Mouse (Mus musculus) adrenal gland, postnatal 10 days (tissue): ENCODE data around the gene Pglyrp1. TPM values are rescaled to one million over a fixed set of nuclear protein-coding genes. Genes with fewer than 3 reads are reported as not detected.
A peak's percentile ranks its signal among the peaks of the same experiment; 100 is the strongest.
"Not testable (repeated sequence)": the region's sequence is repeated elsewhere in the genome, so short reads cannot be mapped to it uniquely, and the experiment has no call there.

Source experiments
- DNase-seq: peaks from one replicate; pipeline ENCODE4 v3.0.0; 2021; ENCODE audit warnings: mixed read lengths
- long read RNA-seq, 2 experiments: library from polyadenylated mRNA; stranded (forward); transcript quantifications; one replicate each; pipeline ENCODE4 v2.0.0; 2021
- total RNA-seq, 2 experiments: library from RNA; stranded (reverse); gene quantifications; 2 replicates each; pipeline ENCODE4 v1.2.3; 2021

Pglyrp1 gene
- 1 to 10 TPM; 5.0 to 7.9 TPM for total RNA-seq
- long read RNA-seq, experiment 1, partial matches to known transcripts: 0 of 3 reads
- long read RNA-seq, experiment 1, other reads (novel, unspliced or antisense): 0 of 3 reads
- long read RNA-seq, experiment 2: 0 reads

- DNase-seq: not testable (repeated sequence)
Observed at GRCm38 (mm10) chr7:18871031-18871430, at the start of gene Pglyrp1. TSS of gene Pglyrp1 (plus strand) at chr7:18871331.

- DNase-seq: no peak
Observed at GRCm38 (mm10) chr7:18821507-18821906, 49.6 kb upstream of the Pglyrp1 start, which contains the start of gene Psg17. TSS of gene Psg17 (minus strand) at chr7:18821607.

GRCm38 (mm10) chr7:18827792-18828546, 43.2 kb upstream of the Pglyrp1 start:
- no peak for DNase-seq

GRCm38 (mm10) chr7:18828592-18828991, 42.5 kb upstream of the Pglyrp1 start:
- peak; percentile 9 for DNase-seq

GRCm38 (mm10) chr7:18829545-18829944, 41.6 kb upstream of the Pglyrp1 start:
- DNase-seq: no peak

- DNase-seq: no peak
Observed at GRCm38 (mm10) chr7:18832298-18832697, 38.8 kb upstream of the Pglyrp1 start.

GRCm38 (mm10) chr7:18839865-18840264, 31.3 kb upstream of the Pglyrp1 start, which contains the start of gene Mill2:
TSS of gene Mill2 (plus strand) at chr7:18839966.
- peak; percentile 4 for DNase-seq

GRCm38 (mm10) chr7:18840386-18841173, 30.6 kb upstream of the Pglyrp1 start:
- DNase-seq: peak; percentile 57

GRCm38 (mm10) chr7:18841174-18841567, 30.0 kb upstream of the Pglyrp1 start:
- DNase-seq: no peak

- no peak for DNase-seq
Observed at GRCm38 (mm10) chr7:18844811-18845210, 26.3 kb upstream of the Pglyrp1 start.

- no peak for DNase-seq
Observed at GRCm38 (mm10) chr7:18848395-18848794, 22.7 kb upstream of the Pglyrp1 start.

- DNase-seq: peak; percentile 14
Observed at GRCm38 (mm10) chr7:18858310-18858916, 12.7 kb upstream of the Pglyrp1 start.

GRCm38 (mm10) chr7:18862801-18863200, 8.3 kb upstream of the Pglyrp1 start:
- DNase-seq: no peak

GRCm38 (mm10) chr7:18868491-18868890, 2.6 kb upstream of the Pglyrp1 start:
- DNase-seq: no peak

- no peak for DNase-seq
Observed at GRCm38 (mm10) chr7:18872014-18872802, 1.1 kb downstream of the Pglyrp1 start.

- DNase-seq: no peak
Observed at GRCm38 (mm10) chr7:18872816-18873215, 1.7 kb downstream of the Pglyrp1 start.

GRCm38 (mm10) chr7:18873253-18873652, 2.1 kb downstream of the Pglyrp1 start:
- DNase-seq: peak; percentile 78

GRCm38 (mm10) chr7:18875372-18875771, 4.2 kb downstream of the Pglyrp1 start:
- no peak for DNase-seq

GRCm38 (mm10) chr7:18878691-18879090, 7.6 kb downstream of the Pglyrp1 start:
- DNase-seq: no peak

GRCm38 (mm10) chr7:18883991-18884744, 13.0 kb downstream of the Pglyrp1 start:
- peak; percentile 19 for DNase-seq
